Mouse (Mus musculus) kidney, adult 2 months (tissue): Measurements from ENCODE around the gene Gtpbp8. TPM values are rescaled to one million over a fixed set of nuclear protein-coding genes. Genes with fewer than 3 reads are reported as not detected.

Experiments
- DNase-seq: peaks from one replicate; pipeline ENCODE4 v3.0.0; 2021
- H3K27ac ChIP-seq: fragments of 200-500 bp; 2 replicates; pipeline ENCODE4 v1.5.1; 2012; ENCODE audit warnings: low read depth, low read length, control low read depth, inconsistent platforms; ENCODE audit not compliant: insufficient read depth
- H3K27me3 ChIP-seq: fragments of 200-500 bp; replicated peaks from 2 replicates; pipeline ENCODE4 v1.6.1; 2012; ENCODE audit warnings: mild to moderate bottlenecking, moderate library complexity, low read length, inconsistent platforms; ENCODE audit not compliant: control insufficient read depth, insufficient read depth
- H3K36me3 ChIP-seq: fragments of 200-500 bp; 2 replicates; pipeline ENCODE4 v1.6.1; 2012; ENCODE audit warnings: mild to moderate bottlenecking, moderate library complexity, low read length, inconsistent platforms; ENCODE audit not compliant: control insufficient read depth, insufficient read depth
- H3K4me1 ChIP-seq: fragments of 200-500 bp; 2 replicates; pipeline ENCODE4 v1.6.1; 2011; ENCODE audit warnings: low read length; ENCODE audit not compliant: control insufficient read depth, insufficient read depth
- H3K4me3 ChIP-seq: fragments of 200-500 bp; 2 replicates; pipeline ENCODE4 v1.5.1; 2011; ENCODE audit warnings: mild to moderate bottlenecking, low read depth, low read length, control low read depth; ENCODE audit not compliant: insufficient read depth
- CTCF ChIP-seq: fragments of 200-500 bp; conservative IDR thresholded peaks from 2 replicates; pipeline ENCODE4 v1.5.1; 2011; ENCODE audit warnings: low read depth, mild to moderate bottlenecking, control low read depth, low read length, moderate library complexity, mixed read lengths; ENCODE audit not compliant: insufficient read depth, insufficient read length
- POLR2A ChIP-seq: fragments of 200-500 bp; IDR thresholded peaks from one replicate; pipeline ENCODE4 v1.6.1; 2011; ENCODE audit warnings: low read depth, low read length, control low read depth
- WGBS: fragments of 180-500 bp; shearing (Covaris S2); methylation state at CpG from one replicate; pipeline ENCODE4 v1.1.7; 2018; 5-methylcytosine and 5-hydroxymethylcytosine counted together
- polyA plus RNA-seq: library from polyadenylated mRNA; depleted of rRNA; stranded (reverse); fragments of >200 nt; gene quantifications from 2 replicates; pipeline ENCODE4 v1.2.3, GENCODE M21; 2012; rRNA removed

The Gtpbp8 gene
- polyA plus RNA-seq, 1 experiment = 6.0 TPM

GRCm38 (mm10) chr16:44687719-44688420 is 58.3 kb downstream of the Gtpbp8 start:
- Histone ChIP-seq H3K36me3 (no peaks in the 10 kb centered on the region), H3K4me1 (no peaks in the 10 kb centered on the region), H3K4me3 (no peak overlapping the region), H3K27ac (no peak overlapping the region), H3K27me3 (no peaks in the 10 kb centered on the region)
- 14% methylated on average over 18 of the region's 18 CpGs for WGBS
- DNase-seq = no peak
- no peak for TF ChIP-seq CTCF
- no peak for TF ChIP-seq POLR2A

GRCm38 (mm10) chr16:44686991-44687718 is 59.0 kb downstream of the Gtpbp8 start:
- Histone ChIP-seq H3K27ac (no peak overlapping the region), H3K36me3 (no peaks in the 10 kb centered on the region), H3K4me3 (no peak overlapping the region), H3K27me3 (no peaks in the 10 kb centered on the region), H3K4me1 (no peaks in the 10 kb centered on the region)
- TF ChIP-seq CTCF (no peak), POLR2A (no peak)
- DNase-seq = no peak
- 71% methylated on average over 20 of the region's 20 CpGs for WGBS

Other genes starting within 250 kb of the Gtpbp8 start
- gene Boc, start 187.5 kb downstream of the Gtpbp8 start, polyA plus RNA-seq = 8.5 and 8.8 TPM in 2 replicates
- gene Nepro, start 22.1 kb downstream of the Gtpbp8 start, polyA plus RNA-seq = 2.8 TPM in 2 replicates
- 0.14 and 0.23 TPM in 2 replicates for gene Cd200r1, start 19.4 kb upstream of the Gtpbp8 start, polyA plus RNA-seq
- gene Cd200r4, start 65.4 kb upstream of the Gtpbp8 start, polyA plus RNA-seq = 0.06 and 0.11 TPM in 2 replicates
- not detected in 2 replicates for gene Cd200r2, start 120.7 kb upstream of the Gtpbp8 start, polyA plus RNA-seq
- 0.08 and 0.14 TPM in 2 replicates for gene Cd200r3, start 197.3 kb upstream of the Gtpbp8 start, polyA plus RNA-seq